Mouse (Mus musculus): ENCODE measurements around the gene Abraxas1.

Abraxas1 gene

DNA sequence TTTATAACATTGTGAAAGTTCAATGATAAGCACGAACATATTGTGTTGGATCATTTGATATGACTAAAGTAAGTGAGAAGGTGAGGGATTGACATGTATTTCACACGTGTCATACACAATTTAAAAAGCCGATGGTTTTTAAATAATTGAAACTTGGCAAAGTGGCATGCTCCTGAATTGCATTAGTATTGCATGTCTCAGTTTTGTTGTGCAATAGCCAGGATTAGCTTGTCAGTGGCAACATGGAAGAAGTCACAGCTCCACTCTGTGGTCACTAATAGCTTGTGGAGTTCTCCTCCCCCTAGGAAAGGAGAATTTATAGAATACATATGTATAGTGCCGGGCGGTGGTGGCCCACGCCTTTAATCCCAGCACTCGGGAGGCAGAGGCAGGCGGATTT is 610 bp upstream of the Abraxas1 start:
- no peak for DNase-seq

DNA sequence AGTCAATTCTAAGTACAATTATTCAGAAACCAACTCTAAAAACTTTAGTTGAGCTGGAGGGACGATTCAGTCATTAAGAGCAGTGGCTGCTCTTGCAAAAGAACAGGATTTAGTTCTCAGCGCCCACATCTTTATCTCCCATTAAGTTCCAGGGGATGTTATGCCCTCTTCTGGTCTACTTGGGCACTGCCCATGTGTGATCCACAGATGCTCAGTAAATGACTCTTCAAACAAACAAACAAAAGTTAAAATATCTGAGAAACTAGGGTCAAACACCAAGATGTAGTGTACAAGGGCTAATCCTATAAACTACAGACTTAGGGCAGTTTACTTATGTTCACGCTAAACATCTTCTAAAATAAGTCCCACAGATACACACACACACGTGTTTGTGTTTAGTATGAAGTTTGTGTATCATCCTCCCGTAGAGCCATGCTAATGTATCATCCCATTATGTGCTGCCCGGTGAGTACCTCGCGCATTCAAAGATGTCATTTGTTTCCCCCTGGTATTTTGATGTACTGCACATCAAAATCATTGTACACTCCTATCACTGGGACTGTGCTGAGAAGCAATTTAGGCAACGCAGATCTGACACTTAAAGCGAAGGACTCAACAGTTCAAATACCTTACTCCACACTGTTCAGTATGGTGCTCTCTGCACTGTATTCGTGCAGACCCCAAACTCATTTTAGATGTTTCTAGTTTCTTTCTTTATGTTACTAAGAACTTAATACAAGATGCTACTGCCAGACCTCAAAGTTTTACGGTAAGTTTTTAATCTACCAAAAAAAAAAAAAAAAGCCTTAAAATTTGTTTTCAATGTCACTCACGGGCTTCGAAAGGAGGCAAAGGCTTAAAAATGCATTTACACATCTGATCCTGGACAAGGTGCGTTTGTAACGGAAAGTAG is 941 bp downstream of the Abraxas1 start:
- DNase-seq = no peak

DNA sequence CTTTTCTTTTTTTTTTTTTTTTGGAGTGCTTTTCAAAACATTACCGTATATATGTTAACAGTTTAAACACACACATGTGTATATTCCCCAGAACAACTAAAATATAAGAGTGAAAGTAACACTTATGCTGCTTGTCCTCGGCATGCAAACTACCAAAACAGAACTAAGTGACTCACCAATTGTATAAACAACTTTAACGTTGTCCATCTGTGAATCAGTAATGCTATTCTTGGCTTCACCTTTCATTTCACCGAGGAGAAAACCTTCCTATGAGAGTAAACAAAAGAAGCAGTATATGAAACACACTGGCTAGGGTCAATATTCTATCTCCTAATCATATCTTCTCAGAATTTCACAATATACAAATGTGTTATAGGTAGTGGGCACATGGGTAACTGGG is 2.4 kb downstream of the Abraxas1 start:
- DNase-seq = no peak

DNA sequence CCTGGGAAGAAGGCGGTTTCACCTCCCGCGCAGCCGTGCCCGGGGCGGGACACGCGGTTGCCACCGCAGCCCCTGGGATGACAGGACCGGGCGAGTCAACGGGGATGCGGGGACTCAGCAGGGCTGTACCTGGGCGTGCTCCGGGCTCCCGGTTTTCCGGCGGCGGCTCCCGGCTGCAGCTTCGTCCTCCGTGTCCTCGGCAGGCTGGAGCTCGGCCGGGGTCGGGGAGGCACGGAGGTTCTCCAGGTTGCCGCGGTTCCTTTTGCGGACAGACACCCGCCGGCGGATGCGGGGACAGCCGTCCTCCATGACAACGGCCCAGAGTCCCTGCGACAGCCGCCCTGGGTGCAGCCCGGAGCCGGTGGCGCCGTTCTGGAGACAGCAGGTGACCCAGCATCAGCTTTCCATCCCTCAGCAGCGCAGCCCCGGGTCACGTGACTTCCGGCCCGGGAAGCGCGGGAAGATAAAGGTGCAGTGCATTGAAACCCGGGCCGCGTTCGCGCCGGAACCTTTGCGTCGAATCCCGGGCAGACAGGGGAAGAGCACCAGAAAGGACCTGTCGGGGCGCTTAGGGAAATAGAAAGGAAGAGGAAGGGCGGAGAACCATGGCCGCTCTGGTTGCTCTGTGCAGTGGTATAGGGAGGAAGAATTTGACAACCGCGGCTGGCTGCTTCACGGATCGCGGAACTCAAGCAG is 22.5 kb downstream of the Abraxas1 start, which contains the start of the genes Helq and Mrps18c:
Gene Helq (minus strand): TSS at position 434 of the 696 bp plus-strand sequence.
Gene Mrps18c (plus strand): TSS at position 463 of the 696 bp plus-strand sequence.
- peak; percentile 93 for DNase-seq

DNA sequence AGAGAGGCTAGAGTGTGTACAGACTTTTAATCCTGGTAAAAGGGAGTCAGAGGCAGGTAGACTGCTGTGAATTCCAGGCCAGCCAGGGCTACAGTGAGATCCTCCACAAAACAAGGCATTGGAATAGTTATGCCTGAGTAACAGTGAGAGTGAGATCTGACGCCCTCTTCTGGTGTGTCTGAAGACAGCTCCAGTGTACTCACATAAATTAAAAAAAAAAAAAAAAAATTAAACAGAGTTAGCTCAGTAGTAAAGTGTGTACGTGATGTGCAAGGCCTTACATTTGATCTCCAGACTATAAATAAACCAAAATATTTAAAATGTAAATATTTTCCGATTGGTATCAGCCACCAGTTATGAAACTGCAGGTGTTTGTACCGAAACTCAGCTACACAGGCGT is 26.7 kb downstream of the Abraxas1 start:
- no peak for DNase-seq

DNA sequence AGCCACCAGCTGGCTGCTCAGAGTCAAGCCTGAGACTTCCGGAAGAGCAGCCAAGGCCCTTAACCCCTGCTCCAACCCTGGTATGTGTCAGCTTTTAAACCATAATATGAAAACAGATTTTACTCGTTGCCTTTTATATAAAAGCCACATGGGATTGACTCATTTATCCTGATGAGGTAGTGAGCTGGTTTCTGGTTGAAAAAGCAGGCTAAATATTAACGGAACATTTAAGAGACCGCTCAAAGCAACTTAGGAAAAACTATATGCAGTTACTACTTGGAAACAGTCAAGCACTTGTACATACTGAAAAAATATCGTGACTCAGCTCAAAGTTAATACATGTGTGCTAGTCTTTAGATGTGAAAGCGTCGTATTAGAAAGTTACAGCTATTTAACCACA is 28.5 kb downstream of the Abraxas1 start:
- no peak for DNase-seq

DNA sequence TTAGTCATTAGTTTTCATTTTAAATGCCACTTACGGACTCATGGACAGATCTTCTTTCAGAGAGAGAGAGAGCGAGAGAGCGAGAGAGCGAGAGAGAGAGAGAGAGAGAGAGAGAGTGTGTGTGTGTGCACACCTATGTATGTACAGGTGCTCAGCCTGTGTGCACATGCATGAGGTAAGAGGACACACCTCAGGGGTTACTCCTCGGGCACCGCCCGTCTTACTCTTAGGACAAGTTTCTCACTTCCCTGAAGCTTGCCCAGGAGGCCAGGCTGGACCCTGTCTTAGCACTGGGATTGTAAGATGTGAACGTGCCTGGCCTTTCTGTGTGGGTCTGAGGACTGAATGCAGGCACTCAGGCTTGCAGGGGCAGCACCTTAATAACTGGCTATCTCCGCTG is 33.2 kb downstream of the Abraxas1 start:
- no peak for DNase-seq

DNA sequence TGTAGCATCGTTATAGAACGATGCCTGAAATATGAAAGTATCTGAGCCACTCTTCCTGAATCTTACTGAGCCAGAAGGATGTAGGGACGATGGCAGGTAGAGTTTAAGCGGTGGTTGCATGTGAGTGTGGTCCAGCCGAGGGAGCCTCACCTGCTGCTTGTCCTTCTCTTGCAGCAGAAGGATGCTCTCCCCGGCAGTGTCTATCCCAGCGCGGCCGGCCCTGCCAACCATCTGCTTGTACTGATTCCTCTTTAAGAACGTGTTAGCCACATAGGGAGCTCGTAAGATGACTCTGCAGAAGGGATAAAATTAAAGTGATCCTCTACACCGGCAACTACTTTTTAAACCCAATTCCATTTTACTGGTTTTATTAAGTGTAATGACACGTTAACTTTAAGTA is 41.8 kb downstream of the Abraxas1 start:
- no peak for DNase-seq

DNA sequence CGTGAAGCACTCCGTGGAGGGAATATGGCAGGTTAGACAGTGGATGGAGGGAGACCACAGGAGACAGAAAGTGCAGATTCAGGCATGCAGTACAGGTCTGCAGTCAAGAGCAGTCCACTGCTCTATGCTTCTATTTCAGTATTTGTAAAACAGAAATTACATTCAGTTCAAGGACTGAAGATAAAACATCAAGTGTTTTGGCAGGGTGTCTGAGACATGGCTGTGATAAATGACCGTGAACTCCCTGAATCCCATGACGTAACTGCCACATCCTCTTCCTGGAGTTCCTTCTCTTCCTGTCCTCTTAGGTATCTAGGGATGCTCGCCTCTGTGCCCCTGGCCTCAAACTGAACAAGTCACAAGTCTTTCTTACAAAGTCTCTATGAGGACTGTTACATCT is 43.9 kb downstream of the Abraxas1 start:
- DNase-seq = no peak

DNA sequence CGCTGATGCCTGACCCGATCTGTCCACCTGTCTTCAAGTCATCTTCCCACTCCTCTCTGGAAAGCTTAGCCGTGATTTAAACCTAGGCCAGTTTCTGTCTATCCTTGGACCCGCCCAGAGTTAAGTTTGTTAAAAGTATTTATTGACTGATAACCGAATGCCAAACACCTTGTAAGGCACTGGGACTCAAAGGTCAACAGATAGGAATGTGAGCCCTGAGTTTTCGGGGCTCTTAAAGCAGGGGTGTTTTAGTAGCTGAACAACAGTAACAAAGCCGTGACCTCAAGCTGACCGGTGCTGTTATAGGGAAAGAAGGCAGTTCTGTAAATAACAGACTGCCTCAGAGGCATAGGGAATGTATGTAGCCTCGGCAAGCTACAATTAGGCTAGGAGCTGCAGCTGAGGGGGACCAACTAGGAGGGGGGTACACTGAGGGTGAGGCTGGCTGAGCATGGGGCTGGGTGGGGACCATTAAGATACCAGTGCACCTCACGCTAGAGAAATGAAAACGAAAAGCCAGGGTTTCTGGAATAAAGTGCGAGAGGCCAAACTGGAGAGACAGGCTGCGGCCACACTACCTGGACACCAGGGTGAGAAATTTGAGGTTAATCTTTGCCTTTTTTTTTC is 44.9 kb downstream of the Abraxas1 start:
- DNase-seq = no peak

DNA sequence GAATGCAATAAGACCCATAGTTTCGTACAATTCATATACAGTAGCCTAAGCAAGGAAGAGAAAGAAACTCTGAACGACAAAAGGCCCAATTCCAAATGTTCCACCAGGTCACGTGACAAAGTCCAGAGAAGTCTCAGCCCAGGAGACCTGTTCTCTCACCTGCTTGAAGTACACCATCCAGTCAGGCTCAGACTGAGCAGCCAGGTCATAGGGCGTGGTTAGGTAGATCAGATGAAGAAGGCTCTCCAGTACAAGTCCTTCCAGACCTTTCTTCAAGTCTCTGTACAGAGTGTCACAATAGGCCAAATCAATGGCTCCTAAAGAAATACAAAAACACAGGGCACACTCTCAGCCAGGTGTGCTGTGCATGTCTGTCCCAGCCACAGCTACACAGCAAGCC is 49.2 kb downstream of the Abraxas1 start:
- no peak for DNase-seq

DNA sequence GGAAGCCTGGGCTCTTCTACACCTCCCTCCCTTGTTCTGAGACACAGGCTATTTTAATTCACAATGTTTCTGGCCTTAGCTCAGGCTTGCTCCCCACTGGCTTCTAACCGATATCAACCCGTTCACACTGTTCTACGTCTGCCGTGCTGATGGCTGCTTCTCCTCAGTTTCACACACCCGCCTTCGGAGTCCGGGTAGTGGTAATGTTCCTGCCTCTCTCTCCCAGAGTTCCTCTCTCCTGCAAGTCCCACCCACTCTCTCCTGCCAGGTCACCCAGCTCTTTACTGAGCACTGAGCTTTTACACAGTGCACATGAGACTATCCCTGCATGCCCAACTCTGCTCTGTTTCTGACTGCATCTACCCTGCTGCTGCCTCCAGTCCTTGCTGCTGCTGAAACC is 54.7 kb downstream of the Abraxas1 start:
- no peak for DNase-seq

DNA sequence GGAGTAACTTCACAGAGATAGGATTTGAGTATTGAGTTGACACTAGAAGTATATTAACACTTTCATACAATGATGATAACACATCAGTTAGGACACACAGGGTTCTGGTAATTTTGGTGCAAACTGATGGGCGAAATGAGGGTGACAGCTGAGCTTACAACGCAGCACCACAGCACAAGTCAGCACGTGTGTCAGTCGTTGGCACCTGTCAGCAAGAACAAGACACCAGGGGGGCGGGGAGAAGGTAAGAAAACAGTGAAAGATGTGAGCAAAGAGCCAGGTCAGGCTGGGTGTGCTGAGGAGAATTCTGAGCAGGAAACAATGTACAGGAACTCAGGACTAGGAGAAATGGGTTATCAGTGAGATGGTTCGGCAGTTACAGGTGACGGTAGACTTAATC is 59.0 kb downstream of the Abraxas1 start:
- no peak for DNase-seq

DNA sequence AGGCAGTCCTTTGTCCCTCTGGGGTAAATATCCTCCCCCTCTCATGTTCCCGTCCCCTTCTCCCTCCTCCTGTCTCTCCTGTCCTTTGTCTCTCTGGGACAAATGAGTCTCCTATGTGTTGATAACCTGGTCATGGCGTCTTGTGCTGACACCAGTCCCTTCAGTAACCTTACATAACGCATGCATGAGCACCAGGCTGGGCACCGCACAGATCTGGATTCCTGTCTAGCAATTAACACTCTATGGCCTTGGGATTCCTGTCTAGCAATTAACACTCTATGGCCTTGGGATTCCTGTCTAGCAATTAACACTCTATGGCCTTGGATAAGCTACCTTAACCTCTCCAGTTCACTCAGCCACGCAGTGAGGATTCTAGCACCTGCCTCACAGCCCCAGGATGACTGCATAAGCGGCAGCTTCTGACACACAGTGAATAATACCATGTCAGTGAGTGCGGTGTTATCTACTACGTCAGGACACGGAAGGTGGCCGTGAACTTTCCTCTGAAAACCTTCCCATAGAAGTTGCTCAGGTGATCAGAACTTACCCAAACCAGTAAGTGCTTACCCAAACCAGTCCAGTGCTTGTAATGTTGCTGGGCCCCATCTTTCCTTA is 60.6 kb downstream of the Abraxas1 start:
- no peak for DNase-seq

DNA sequence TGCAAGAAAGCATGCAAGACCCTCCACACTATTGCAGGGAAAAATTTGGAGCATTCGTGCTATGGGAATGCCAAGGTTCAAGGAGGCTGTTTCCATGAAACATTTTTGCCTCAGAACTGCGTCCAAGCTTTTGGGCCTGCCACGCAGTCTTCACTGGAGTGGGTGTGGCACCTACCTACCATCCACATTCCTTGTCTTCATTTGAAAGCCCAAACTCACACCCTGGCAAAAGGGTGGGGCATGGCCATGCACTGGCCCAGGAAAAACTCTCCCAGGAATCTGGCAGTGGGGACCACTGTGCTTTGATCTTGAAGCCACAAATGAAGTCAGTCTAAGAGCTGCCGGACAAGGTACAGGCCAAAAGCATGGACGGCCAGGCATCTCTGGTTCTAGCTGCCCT is 62.6 kb downstream of the Abraxas1 start:
- DNase-seq = no peak
